Mouse (Mus musculus) testis, adult 2 months (tissue): ENCODE measurements around the gene Iqcc. TPM values are rescaled to one million over a fixed set of nuclear protein-coding genes. Genes with fewer than 3 reads are reported as not detected.
A peak's percentile ranks its signal among the peaks of the same experiment; 100 is the strongest.

Experiments
- H3K27ac ChIP-seq: fragments of 200-500 bp; 2 replicates; pipeline ENCODE4 v1.5.1; 2012; ENCODE audit warnings: low read depth, low read length; ENCODE audit not compliant: control insufficient read depth, insufficient read depth
- H3K27me3 ChIP-seq: fragments of 200-500 bp; 2 replicates; pipeline ENCODE4 v1.6.1; 2012; ENCODE audit warnings: mild to moderate bottlenecking, low read length, moderate library complexity; ENCODE audit not compliant: control insufficient read depth, insufficient read depth
- H3K36me3 ChIP-seq: fragments of 200-500 bp; 2 replicates; pipeline ENCODE4 v1.6.1; 2012; ENCODE audit warnings: mild to moderate bottlenecking, low read length; ENCODE audit not compliant: control insufficient read depth, insufficient read depth
- H3K4me1 ChIP-seq: fragments of 200-500 bp; 2 replicates; pipeline ENCODE4 v1.6.1; 2012; ENCODE audit warnings: low read length; ENCODE audit not compliant: control insufficient read depth, insufficient read depth
- H3K4me3 ChIP-seq: fragments of 200-500 bp; 2 replicates; pipeline ENCODE4 v1.5.1; 2012; ENCODE audit warnings: low read depth, mild to moderate bottlenecking, low read length, moderate library complexity, mixed read lengths; ENCODE audit not compliant: control insufficient read depth
- CTCF ChIP-seq: fragments of 200-500 bp; IDR thresholded peaks from 2 replicates; pipeline ENCODE4 v1.5.1; 2012; ENCODE audit warnings: low read depth, mild to moderate bottlenecking, inconsistent platforms, low read length, moderate library complexity; ENCODE audit not compliant: control insufficient read depth, insufficient read depth, insufficient replicate concordance
- POLR2A ChIP-seq: fragments of 200-500 bp; IDR thresholded peaks from 2 replicates; pipeline ENCODE4 v1.6.1; 2012; ENCODE audit warnings: low read depth, mild to moderate bottlenecking, inconsistent platforms, low read length, moderate library complexity; ENCODE audit not compliant: control insufficient read depth
- polyA plus RNA-seq: library from polyadenylated mRNA; depleted of rRNA; stranded (reverse); fragments of >200 nt; gene quantifications from 2 replicates; pipeline ENCODE4 v1.2.3, GENCODE M21; 2012

The Iqcc gene
- polyA plus RNA-seq, 1 experiment: 45.7 TPM

GRCm38 (mm10) chr4:129610472-129610871 lies 8.4 kb downstream of the Iqcc start:
- no peaks in the 10 kb centered on the region for H3K27me3 ChIP-seq
- H3K4me1 ChIP-seq: no peaks in the 10 kb centered on the region
- no peaks in the 10 kb centered on the region; the same call in 1 of the 2 replicates for H3K36me3 ChIP-seq
- TF ChIP-seq CTCF: no peak
- no peak; the same call in 1 of the 2 replicates for TF ChIP-seq POLR2A
- no peak overlapping the region for H3K4me3 ChIP-seq
- no peak overlapping the region for H3K27ac ChIP-seq

- Histone ChIP-seq H3K4me3 (no peak overlapping the region), H3K27me3 (no peaks in the 10 kb centered on the region), H3K36me3 (no peaks in the 10 kb centered on the region; the same call in 1 of the 2 replicates), H3K27ac (no peak overlapping the region), H3K4me1 (no peaks in the 10 kb centered on the region)
- TF ChIP-seq POLR2A: no peak
- no peak for TF ChIP-seq CTCF
These were observed 8.9 kb downstream of the Iqcc start for GRCm38 (mm10) chr4:129610026-129610425.

- Histone ChIP-seq H3K4me3 (no peak overlapping the region), H3K4me1 (no peaks in the 10 kb centered on the region), H3K36me3 (no peaks in the 10 kb centered on the region; the same call in 1 of the 2 replicates), H3K27me3 (no peaks in the 10 kb centered on the region), H3K27ac (no peak overlapping the region)
- TF ChIP-seq POLR2A: no peak
- TF ChIP-seq CTCF: no peak
These were observed 9.7 kb downstream of the Iqcc start for GRCm38 (mm10) chr4:129609139-129609631.

- Histone ChIP-seq H3K27me3 (no peaks in the 10 kb centered on the region), H3K36me3 (no peaks in the 10 kb centered on the region; the same call in none of the 2 replicates), H3K4me3 (no peak overlapping the region), H3K4me1 (no peaks in the 10 kb centered on the region), H3K27ac (no peak overlapping the region)
- TF ChIP-seq CTCF: peak; percentile 89; the same call in 1 of the 2 replicates
- no peak for TF ChIP-seq POLR2A
These were observed 10.4 kb downstream of the Iqcc start for GRCm38 (mm10) chr4:129608426-129609025.

GRCm38 (mm10) chr4:129600233-129601158 lies 18.4 kb downstream of the Iqcc start, which contains the start of the genes Eif3i and Tmem234:
Gene Eif3i (minus strand): TSS chr4:129600648.
Gene Tmem234 (plus strand): TSS chr4:129600668.
- no peaks in the 10 kb centered on the region for H3K27me3 ChIP-seq
- no peaks in the 10 kb centered on the region; the same call in 1 of the 2 replicates for H3K36me3 ChIP-seq
- peaks cover 4% of the 10 kb centered on the region; the same call in 1 of the 2 replicates for H3K4me1 ChIP-seq
- TF ChIP-seq CTCF: no peak
- peak; percentile 83 for TF ChIP-seq POLR2A
- H3K4me3 ChIP-seq: peak within 1 kb of the TSS; percentile 99
- H3K27ac ChIP-seq: peak within 1 kb of the TSS; percentile 75

GRCm38 (mm10) chr4:129588865-129589264 lies 30.0 kb downstream of the Iqcc start:
- Histone ChIP-seq H3K4me1 (peaks cover 2% of the 10 kb centered on the region; the same call in 1 of the 2 replicates), H3K27me3 (no peaks in the 10 kb centered on the region), H3K4me3 (no peak overlapping the region), H3K36me3 (peaks cover 4% of the 10 kb centered on the region), H3K27ac (no peak overlapping the region)
- no peak for TF ChIP-seq POLR2A
- no peak for TF ChIP-seq CTCF

- H3K27ac ChIP-seq: no peak overlapping the region
- TF ChIP-seq CTCF (no peak), POLR2A (no peak)
- no peak overlapping the region for H3K4me3 ChIP-seq
- H3K27me3 ChIP-seq: no peaks in the 10 kb centered on the region
- H3K4me1 ChIP-seq: peaks cover 2% of the 10 kb centered on the region; the same call in 1 of the 2 replicates
- no peaks in the 10 kb centered on the region; the same call in 1 of the 2 replicates for H3K36me3 ChIP-seq
These were observed 32.0 kb downstream of the Iqcc start for GRCm38 (mm10) chr4:129586943-129587342.
